Mouse (Mus musculus) layer of hippocampus, adult 18-20 months (tissue): ENCODE measurements around the gene Spata21. TPM values are rescaled to one million over a fixed set of nuclear protein-coding genes. Genes with fewer than 3 reads are reported as not detected.

Experiments
- DNase-seq, 2 experiments: peaks; one replicate each; pipeline ENCODE4 v3.0.0; 2022; ENCODE audit warnings: low spot score in 2 of 2
- total RNA-seq, 2 experiments: library from RNA; stranded (reverse); gene quantifications; 2 replicates each; pipeline ENCODE4 v1.2.3; 2021

Gene Spata21
- total RNA-seq, 2 experiments from 2014 or later: 0.35 TPM; not detected in 1

DNA sequence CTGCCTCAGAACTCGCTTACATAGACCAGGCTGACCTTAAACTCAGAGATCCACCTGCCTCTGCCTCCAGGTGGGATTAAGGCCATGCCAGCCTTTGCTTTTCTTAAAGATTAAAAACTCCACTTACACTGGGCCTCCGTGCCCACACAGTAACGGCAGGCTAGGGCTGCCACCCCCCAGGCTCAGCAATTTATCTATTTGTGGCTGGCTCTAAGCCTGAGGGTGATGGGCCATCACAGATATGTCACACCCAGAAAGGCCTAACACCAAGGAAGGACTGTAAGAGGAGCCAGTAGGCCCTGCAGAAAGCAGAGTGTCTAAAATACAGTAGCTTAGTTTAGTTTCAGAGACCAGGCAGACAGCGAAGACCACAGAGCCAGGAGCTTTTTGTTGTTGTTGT, 14.0 kb upstream of the Spata21 start:
- no peak for DNase-seq

DNA sequence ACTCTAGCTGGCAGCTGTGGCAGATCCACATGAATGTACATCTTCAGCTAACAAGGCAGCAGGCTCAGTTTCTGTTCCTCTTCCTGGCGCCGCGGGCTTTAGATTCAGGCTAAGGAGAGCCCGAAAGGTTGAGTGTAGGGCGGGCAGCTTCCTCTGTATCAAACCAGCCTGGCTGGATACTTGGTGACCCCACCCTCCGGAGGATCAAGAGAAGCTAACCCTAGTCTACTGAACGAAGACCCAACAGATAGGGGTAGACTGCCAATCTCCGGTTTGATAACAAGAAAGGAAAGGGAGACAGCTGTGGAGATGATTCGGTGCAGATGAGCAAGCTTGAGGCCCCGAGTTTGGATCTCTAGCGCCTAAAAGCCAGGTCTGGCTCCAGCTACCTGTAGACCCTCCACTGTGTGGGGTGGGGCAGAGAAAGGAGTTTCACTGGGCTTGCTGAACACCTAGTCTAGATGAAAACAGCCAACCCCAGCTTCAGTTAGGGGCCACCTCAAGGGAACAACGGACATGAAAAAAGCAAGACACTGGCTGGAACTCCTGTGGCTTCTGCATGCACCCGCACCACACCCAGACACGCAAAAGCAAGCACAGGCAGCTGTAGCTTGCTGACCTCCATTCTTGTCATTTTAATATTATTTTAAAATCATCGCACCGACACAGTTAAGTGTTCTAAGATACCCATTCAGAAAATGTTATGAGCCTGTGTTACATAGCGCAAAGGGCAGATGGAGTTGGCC, 11.2 kb upstream of the Spata21 start:
- DNase-seq: no peak

GRCm38 (mm10) chr4:141077681-141078509, 10.2 kb upstream of the Spata21 start, which contains the start of gene Necap2:
Gene Necap2, minus strand, starts transcription at chr4:141078357.
- DNase-seq: peak; percentile 92 to 95

DNA sequence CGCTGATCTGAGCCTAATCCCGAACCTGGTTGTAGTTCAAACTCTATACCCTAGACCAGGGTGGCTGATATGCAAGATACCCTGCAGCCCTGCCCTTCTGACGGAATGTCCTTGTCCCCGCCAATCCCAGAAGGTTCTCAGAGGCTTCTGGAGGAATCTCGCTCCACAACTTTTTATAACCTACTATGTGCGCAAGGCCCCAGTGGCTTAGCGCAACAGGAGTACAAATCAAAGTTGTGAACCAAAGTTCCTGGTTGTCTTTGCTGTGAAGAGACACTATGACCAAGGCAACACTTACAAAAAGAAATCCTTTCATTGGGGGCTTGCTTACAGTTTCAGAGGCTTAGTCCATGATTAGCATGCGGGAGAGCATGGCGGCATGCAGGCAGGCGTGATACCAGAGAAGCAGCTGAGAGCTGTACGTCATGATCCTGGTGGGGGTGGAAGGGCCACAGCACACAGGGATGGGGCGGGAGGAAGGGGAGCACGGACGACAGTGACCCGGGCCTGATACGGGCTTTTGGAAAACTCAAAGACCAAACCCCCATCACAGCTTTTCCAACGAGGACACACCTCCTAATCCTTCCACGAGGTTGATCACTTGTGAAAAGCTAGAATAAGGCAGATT, 9.5 kb upstream of the Spata21 start:
- no peak for DNase-seq

DNA sequence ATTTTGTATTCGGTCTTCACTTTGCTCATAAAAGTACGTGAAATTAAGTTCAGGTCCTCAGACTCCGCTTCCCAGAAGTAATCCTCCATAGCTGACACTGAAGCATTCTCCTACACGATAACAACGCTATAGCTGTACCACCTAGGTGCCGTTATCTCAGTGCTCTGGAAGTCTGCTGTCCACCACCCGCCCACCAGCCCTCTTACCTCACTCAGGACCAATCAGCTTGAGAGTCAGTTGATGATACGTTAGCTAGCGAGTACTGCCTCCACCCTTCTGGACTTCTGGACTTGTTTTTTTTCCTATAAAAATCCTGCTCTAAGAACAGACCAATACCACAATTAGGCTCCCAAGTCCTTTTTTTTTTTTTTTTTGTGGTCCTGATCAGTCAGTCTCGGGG, 1.3 kb upstream of the Spata21 start:
- DNase-seq: no peak

GRCm38 (mm10) chr4:141088714-141089113, 581 bp downstream of the Spata21 start:
- peak; percentile 50 to 57 for DNase-seq

DNA sequence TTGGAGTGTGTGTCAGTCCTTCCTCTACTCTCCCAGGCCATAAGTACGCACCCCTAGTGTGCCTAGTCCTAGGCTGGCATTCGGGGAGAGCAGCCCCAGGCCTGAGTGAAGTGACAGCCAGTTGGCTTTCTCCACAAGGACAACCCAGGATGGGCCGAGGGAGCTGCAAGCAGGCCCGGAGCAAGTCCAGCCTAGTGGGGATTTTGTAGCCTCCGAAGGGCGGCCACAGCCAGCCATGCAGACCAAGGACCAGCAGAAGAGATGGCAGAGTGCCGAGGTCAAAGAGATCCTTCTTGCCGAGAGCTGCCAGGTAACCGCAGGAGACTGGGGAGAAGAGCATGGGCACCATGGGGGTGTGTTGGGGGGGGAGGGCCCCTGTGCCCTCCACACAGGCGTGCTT, 6.9 kb downstream of the Spata21 start:
- DNase-seq: no peak

DNA sequence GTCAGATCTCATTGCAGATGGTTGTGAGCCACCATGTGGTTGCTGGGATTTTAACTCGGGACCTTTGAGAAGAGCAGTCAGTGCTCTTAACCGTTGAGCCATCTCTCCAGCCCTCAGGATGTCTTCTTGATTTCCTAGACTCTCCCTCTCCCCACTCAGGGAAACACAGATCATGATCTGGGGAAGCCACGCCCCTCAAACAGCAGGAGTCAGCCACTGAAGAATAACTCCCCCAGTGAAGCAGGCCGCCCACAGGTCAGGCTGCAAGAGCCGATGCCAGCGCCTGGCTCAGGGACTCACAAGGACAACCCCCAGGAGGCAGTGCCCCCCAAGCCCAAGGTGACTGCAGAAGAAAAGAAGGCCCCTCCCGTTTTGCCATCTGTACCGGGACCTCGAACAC, 8.6 kb downstream of the Spata21 start:
- no peak for DNase-seq

DNA sequence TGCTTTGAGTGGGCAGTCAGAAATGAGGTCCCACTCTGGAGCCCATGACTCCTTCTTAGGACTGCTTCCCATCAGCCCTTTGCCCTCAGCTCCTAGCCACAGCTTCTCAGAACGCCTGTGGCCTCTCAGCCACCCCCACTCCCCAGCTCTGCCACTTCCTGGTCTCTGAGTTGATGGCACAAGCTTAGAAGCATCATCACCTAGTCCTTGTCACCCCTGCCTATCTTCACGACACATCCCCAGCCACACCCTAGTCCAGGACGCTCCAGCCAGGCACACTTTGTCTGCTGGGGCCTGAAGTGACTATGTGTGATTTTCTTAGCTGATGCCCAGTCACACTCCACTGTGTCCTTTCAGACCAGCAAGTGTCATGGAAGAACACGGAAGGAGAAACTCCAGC, 10.8 kb downstream of the Spata21 start:
- no peak for DNase-seq

DNA sequence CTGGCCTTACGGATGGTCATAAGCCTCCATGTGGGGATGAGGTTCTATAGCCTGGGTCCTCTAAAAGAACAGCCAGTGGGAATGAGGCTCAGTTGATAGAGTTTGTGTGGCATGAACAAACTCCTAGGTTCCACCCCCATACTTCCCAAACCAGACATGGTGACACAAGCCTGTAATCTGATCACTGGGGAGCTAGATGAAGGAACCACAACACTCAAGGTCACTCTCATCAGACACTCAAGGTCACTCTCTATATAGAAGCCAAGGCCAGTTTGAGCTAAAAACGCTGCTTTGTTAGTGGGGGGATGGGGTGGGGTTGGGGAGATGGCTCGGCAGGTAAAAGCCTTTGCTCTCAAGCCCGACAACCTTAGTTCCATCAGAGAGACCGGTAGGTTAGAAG, 11.8 kb downstream of the Spata21 start:
- DNase-seq: no peak

- no peak for DNase-seq
Observed at GRCm38 (mm10) chr4:141101291-141101690, 13.2 kb downstream of the Spata21 start.

GRCm38 (mm10) chr4:141101855-141102254, 13.7 kb downstream of the Spata21 start:
- no peak for DNase-seq

- DNase-seq: no peak
Observed at GRCm38 (mm10) chr4:141106526-141107183, 18.5 kb downstream of the Spata21 start.

GRCm38 (mm10) chr4:141108196-141108732, 20.1 kb downstream of the Spata21 start:
- DNase-seq: no peak

GRCm38 (mm10) chr4:141113831-141114230, 25.7 kb downstream of the Spata21 start:
- DNase-seq: peak in 1 of 2 experiments; percentile 24

DNA sequence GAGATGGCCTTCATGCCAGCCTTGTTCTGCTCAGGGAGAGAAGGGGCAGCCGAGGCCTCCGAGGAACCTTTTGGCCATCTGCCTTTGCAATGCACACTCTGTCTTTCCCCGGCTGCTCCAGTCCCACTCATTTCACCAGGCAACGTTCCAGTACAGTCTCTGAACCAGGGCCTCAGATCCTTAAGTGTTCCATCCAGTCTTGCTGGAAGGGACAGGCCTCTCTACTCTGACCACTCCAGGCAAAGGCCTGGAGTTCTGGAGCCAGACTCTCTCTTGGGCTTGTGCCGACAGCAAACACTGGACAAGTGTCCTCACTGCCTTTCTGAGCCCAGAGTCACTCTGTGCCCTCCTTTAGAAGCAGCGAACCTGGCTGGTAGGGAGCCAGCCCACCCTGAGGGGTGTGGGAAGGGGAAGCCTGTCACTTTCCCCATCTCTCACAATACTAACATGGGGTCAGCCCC, 26.4 kb downstream of the Spata21 start:
- DNase-seq: peak; percentile 29 to 64

GRCm38 (mm10) chr4:141115398-141115797, 27.3 kb downstream of the Spata21 start:
- no peak for DNase-seq

GRCm38 (mm10) chr4:141118691-141119090, 30.6 kb downstream of the Spata21 start:
- DNase-seq: no peak

- DNase-seq: peak; percentile 51 to 80
Observed at GRCm38 (mm10) chr4:141120700-141121099, 32.6 kb downstream of the Spata21 start.

GRCm38 (mm10) chr4:141122663-141123062, 34.5 kb downstream of the Spata21 start:
- no peak for DNase-seq

- DNase-seq: no peak
Observed at GRCm38 (mm10) chr4:141123065-141123464, 34.9 kb downstream of the Spata21 start.
